Mouse (Mus musculus) urinary bladder, postnatal 10 days (tissue): Measurements from ENCODE around the gene Dhx15.
"Not testable (repeated sequence)": the region's sequence is repeated elsewhere in the genome, so short reads cannot be mapped to it uniquely, and the experiment has no call there.

Experiments
- DNase-seq: peaks from one replicate; pipeline ENCODE4 v3.0.0; 2022; ENCODE audit warnings: low spot score

Gene Dhx15

DNA sequence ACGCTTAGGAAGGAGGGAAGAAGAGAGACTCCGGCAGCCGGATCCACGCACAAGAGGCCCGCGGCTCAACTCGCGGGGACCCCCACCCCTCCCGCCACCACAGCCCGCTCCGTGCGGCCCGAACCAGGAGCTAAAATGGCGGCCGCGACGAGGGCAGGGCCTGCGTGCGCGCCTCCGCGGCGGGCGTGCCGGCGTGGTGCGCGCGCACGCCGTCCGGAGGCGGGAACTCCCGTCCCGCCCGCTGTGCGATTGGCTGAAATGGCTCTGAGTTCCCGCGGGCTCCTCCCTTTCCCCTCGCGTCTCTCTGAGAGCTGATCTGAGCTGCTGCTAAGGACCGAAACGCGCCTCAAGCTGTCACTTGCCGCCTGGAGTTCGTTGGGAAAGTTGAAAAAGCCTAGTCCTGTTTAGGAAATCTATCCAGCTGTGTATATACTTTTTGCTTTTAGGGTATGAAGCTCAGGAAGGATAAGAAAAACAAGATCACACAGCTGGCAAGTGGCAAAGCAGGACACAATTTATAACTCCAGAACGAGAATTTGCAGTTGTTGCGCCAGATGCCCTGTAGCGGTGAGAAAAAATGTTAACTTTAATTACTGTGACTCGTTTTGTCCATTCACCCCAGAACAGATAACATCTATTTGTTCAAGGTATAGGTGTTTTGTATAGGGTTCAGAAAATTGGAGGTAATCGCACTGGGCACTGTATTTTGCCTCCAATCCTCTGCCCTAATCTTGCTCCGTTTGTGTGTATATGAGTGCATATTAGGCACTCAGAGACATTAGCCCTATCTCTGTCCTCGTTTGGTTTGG lies at the start of gene Dhx15:
Dhx15 (minus strand) TSS at position 144 of the 809 bp plus-strand sequence.
- peak; percentile 55 for DNase-seq

GRCm38 (mm10) chr5:52238877-52239276 lies 48.6 kb upstream of the Dhx15 start:
- no peak for DNase-seq

DNA sequence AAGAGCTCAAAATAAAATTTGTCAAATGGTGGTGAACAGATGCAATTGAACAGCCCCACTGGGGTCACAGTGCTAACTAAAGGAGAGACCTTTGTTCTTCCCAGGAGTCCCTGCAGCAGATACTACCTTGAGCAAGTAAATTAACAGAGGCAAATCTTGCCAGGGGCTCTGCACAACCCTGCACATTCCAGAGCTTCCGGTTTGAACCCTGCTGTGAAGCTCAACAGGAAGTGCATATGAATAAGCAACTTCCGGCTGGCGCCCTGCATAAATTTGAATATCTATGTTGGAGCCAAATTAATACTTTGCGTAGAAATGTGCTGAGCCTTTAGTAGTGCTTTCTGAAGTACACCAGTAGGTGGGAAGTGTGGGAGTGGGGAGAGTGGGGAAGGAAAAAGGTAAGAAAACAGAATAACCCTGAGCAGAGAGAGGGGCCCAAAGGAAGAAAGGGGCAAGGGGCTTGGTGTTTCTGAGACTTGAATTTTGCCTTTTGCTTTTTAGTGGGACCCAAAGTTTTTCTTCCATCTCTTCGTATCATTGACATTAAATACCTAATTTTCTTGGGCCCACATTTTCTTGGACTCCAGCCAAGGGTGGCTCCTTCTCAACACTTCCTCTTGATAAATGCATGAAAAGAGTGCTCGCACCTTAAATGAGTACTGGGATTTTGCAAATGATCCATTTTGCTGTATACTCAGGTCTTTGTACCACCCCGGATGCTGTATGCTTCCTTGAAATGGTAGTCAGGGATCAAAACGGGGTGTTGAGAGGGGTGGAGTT lies 47.8 kb upstream of the Dhx15 start:
- DNase-seq, result no peak

DNA sequence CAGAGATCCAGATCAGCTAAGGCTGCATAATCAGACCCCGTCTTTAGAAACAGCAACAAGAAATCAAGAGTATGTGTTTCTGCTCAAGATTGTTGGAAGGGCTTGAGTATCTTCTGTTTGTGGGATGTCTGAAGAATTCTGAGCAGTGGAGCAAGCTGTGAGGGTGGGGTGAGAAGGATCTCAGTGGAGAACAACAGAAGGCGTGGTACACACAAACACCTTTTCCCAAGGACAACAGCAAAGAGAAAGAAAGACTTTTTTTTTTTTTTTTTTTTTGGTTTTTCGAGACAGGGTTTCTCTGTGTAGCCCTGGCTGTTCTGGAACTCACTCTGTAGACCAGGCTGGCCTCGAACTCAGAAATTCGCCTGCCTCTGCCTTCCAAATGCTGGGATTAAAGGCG lies 46.3 kb upstream of the Dhx15 start:
- DNase-seq, result not testable (repeated sequence)

GRCm38 (mm10) chr5:52234570-52234969 lies 44.3 kb upstream of the Dhx15 start:
- DNase-seq, result no peak

GRCm38 (mm10) chr5:52233891-52234290 lies 43.6 kb upstream of the Dhx15 start:
- DNase-seq, result no peak

GRCm38 (mm10) chr5:52232611-52233010 lies 42.3 kb upstream of the Dhx15 start:
- DNase-seq, result no peak

DNA sequence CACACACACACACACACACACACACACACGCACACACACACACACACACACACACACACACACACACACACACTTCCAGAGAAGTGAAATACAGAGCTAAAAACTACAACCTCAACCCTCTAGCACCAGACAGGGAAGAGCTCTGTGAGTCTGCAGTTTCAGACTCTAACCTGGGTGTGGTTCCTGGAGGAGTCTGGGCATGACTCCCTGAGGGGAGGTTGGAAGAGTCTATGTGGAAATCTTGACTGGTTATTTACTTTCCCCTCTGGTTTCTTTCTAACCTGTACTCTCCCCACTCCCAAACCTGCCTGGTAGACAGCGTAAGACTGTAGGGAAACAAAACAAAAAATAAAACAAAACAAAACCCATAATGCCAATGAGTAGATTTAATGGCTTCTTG lies 41.9 kb upstream of the Dhx15 start:
- no peak for DNase-seq

- no peak for DNase-seq
Observed at GRCm38 (mm10) chr5:52230466-52230865, 40.2 kb upstream of the Dhx15 start.

- DNase-seq, result no peak
Observed at GRCm38 (mm10) chr5:52226677-52227076, 36.4 kb upstream of the Dhx15 start.

- no peak for DNase-seq
Observed at GRCm38 (mm10) chr5:52221596-52221995, 31.3 kb upstream of the Dhx15 start.

DNA sequence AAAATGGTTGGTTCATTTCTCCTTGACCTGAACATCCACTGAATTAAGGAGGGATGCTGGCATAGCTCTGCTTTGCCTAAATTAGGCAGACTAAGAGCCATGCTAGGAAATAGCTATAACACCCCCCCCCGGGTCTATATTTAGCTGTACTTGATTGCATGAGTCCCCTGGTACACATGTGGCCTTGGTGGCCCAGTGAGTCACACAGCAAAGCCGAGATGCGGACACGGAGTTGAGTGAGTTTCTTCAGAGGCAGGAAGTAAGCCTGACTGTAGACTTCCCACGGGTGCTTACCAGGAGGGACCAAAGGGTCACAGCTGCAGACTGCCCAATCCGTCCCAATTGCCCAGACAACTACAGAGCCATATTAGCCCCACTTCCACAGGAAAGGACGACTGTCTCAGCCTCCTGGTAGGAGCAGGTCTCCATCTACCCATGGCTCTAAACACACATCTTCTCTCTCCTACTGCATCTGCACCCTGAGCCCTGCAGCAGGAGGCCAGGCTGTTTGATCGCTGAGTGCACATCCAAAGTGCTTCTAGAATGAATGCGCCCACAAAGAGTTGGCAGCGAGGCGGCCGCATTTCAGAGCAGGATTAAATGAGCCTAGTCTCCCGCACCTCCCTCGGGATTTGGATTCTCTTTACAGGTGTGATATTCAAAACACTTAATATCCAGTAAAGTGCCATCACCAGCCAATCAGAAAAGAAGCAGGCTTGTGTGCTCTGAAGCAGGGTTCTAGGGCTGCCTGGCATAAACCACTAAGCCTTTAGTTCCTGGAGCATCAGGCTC lies 29.9 kb upstream of the Dhx15 start:
- DNase-seq, result no peak

DNA sequence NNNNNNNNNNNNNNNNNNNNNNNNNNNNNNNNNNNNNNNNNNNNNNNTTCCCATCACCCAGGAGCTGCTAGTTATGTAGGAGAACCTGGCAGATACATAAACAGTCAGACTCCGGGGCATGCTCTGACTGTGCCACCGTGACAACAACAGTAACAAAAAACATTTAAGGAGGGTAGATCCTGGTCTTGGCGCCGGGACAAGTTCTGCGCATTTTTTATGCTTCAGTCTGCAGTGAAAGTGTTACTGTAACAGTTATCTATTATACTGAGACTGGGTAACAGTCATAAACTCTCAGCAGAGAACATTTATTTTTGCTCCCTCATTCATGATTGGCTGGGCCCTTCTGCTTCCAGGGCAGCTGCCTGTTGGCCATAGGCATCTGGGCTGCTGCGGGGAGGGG lies 27.9 kb upstream of the Dhx15 start:
- DNase-seq, result no peak

GRCm38 (mm10) chr5:52213143-52213900 lies 23.0 kb upstream of the Dhx15 start:
- DNase-seq, result no peak

GRCm38 (mm10) chr5:52191180-52191468 lies 810 bp upstream of the Dhx15 start:
- no peak for DNase-seq

GRCm38 (mm10) chr5:52189664-52190365 lies 499 bp downstream of the Dhx15 start:
- DNase-seq, result no peak

- DNase-seq, result no peak
Observed at GRCm38 (mm10) chr5:52188206-52188605, 2.1 kb downstream of the Dhx15 start.

DNA sequence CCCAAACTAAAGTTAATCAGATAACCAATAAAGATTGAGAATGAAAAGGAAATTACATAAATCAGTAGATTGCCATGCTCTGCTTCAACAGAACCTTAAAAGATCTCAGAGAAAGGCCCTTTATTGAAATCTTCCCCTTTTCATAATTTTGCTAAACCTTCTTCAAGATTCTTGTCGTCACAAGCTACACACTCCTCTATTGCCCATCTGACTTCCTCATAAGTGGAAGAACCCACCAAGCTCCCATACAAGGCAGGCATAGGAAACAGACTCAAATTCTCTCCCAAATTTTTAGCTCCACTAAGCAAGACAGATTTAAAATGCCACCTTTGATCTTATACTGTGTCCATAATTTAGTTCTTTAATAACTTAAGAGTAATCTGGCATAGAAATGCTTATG lies 13.0 kb downstream of the Dhx15 start:
- no peak for DNase-seq

DNA sequence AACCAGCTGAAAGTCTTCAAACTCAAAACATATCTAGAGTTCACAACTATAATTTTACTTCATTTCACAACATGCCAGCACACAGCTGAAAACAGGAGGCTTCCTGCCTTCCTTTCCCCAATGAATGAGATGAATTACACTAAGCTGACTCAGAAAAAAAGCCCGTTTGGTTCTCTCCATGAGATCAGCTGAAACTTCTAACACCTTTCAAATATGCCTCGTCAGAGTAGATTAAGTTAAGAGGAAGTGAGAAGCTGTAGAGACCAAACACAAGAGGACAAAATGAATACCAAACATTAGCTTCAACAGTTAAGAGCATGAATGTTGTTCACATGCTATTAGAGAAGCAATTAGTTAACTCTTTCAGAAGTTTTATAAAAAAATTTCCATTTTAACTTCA lies 21.8 kb downstream of the Dhx15 start:
- no peak for DNase-seq

DNA sequence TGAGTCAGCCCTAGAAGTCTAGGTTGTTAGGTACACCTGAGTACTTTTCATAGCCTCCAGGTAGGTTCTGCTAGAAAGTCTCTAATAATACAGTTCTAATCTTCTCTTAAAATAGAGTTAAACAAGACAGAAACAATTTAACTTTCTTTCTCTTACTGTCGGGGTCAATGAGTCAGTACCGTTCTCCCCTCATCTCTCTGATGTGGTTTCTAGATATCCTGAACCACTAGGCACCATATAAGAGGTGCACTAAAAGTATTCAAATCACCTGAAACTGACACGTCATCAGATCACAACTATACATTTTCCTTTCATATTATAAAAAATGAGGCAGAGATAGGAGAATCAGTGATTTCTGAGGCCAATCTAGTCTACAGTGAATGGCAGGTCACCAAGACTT lies 41.2 kb downstream of the Dhx15 start:
- no peak for DNase-seq

DNA sequence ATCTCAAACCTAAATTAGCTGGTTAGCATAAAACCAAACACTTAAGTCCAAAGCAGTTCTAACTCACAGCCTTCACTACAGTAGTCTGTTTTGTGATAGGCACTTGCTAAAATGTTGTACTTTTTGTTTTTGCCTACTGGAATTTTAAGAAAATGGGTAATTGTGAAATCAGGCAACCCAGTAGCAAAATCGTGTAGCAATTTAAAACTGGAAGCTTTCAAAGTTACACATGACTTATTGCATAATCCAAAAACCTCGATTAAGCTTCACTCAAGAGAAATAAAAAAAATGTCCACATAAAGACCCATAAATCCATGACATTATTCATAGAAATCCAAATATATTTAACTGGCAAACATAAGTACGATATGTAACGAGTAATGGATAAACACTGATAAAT lies 43.2 kb downstream of the Dhx15 start:
- no peak for DNase-seq
